Mouse (Mus musculus) small intestine, adult 2 months (tissue): ENCODE results near the gene Cc2d1b. TPM values are rescaled to one million over a fixed set of nuclear protein-coding genes. Genes with fewer than 3 reads are reported as not detected.

Experiments used
- H3K27ac ChIP-seq: fragments of 200-500 bp; 2 replicates; pipeline ENCODE4 v1.5.1; 2012; ENCODE audit warnings: low read depth, low read length, control low read depth, inconsistent platforms; ENCODE audit not compliant: insufficient read depth
- H3K27me3 ChIP-seq: fragments of 200-500 bp; 2 replicates; pipeline ENCODE4 v1.6.1; 2012; ENCODE audit warnings: mild to moderate bottlenecking, moderate library complexity, low read length, inconsistent platforms; ENCODE audit not compliant: control insufficient read depth, insufficient read depth
- H3K36me3 ChIP-seq: fragments of 200-500 bp; 2 replicates; pipeline ENCODE4 v1.6.1; 2012; ENCODE audit warnings: mild to moderate bottlenecking, low read length, control low read depth, inconsistent platforms; ENCODE audit not compliant: control insufficient read depth, insufficient read depth
- H3K4me1 ChIP-seq: fragments of 200-500 bp; 2 replicates; pipeline ENCODE4 v1.6.1; 2012; ENCODE audit warnings: low read length, inconsistent platforms, mixed read lengths; ENCODE audit not compliant: control insufficient read depth, insufficient read depth, insufficient read length
- H3K4me3 ChIP-seq: fragments of 200-500 bp; 2 replicates; pipeline ENCODE4 v1.5.1; 2012; ENCODE audit warnings: low read depth, mild to moderate bottlenecking, control low read depth, inconsistent platforms, low read length, moderate library complexity
- CTCF ChIP-seq: fragments of 200-500 bp; IDR thresholded peaks from 2 replicates; pipeline ENCODE4 v1.5.1; 2012; ENCODE audit warnings: low read depth, mild to moderate bottlenecking, control low read depth, inconsistent platforms, low read length, moderate library complexity, mixed read lengths; ENCODE audit not compliant: insufficient replicate concordance, insufficient read length; ENCODE audit errors: extremely low read depth
- POLR2A ChIP-seq: fragments of 200-500 bp; IDR thresholded peaks from 2 replicates; pipeline ENCODE4 v1.6.1; 2012; ENCODE audit warnings: low read depth, mild to moderate bottlenecking, control low read depth, inconsistent platforms, low read length, moderate library complexity
- WGBS: fragments of 180-500 bp; shearing (Covaris S2); methylation state at CpG from one replicate; pipeline ENCODE4 v1.1.7; 2018; 5-methylcytosine and 5-hydroxymethylcytosine counted together
- polyA plus RNA-seq: library from polyadenylated mRNA; depleted of rRNA; stranded (reverse); fragments of >200 nt; gene quantifications from 2 replicates; pipeline ENCODE4 v1.2.3, GENCODE M21; 2012

The Cc2d1b gene
- polyA plus RNA-seq, 1 experiment: 20.5 TPM

- Histone ChIP-seq H3K4me3 (no peak overlapping the region), H3K27me3 (no peaks in the 10 kb centered on the region), H3K27ac (no peak overlapping the region), H3K4me1 (no peaks in the 10 kb centered on the region), H3K36me3 (peaks cover 73% of the 10 kb centered on the region)
- WGBS: 94% methylated on average over 7 of the region's 7 CpGs
- no peak for TF ChIP-seq CTCF
- TF ChIP-seq POLR2A: no peak
These were observed 9.7 kb downstream of the Cc2d1b start for GRCm38 (mm10) chr4:108629363-108629880.

GRCm38 (mm10) chr4:108630096-108630495, 10.4 kb downstream of the Cc2d1b start:
- Histone ChIP-seq H3K27ac (no peak overlapping the region), H3K4me1 (no peaks in the 10 kb centered on the region), H3K27me3 (no peaks in the 10 kb centered on the region), H3K4me3 (no peak overlapping the region), H3K36me3 (peaks cover 73% of the 10 kb centered on the region)
- WGBS: 94% methylated on average over 9 of the region's 9 CpGs
- TF ChIP-seq POLR2A (no peak), CTCF (no peak)

GRCm38 (mm10) chr4:108631616-108632015, 11.9 kb downstream of the Cc2d1b start:
- WGBS: 97% methylated on average over 4 of the region's 4 CpGs
- no peak for TF ChIP-seq POLR2A
- TF ChIP-seq CTCF: no peak
- Histone ChIP-seq H3K36me3 (peaks cover 62% of the 10 kb centered on the region), H3K4me1 (no peaks in the 10 kb centered on the region), H3K4me3 (no peak overlapping the region), H3K27me3 (no peaks in the 10 kb centered on the region), H3K27ac (no peak overlapping the region)

- TF ChIP-seq POLR2A: no peak
- TF ChIP-seq CTCF: no peak
- H3K36me3 ChIP-seq: peaks cover 54% of the 10 kb centered on the region
- no peak overlapping the region for H3K27ac ChIP-seq
- no peaks in the 10 kb centered on the region for H3K4me1 ChIP-seq
- H3K4me3 ChIP-seq: no peak overlapping the region
- WGBS: 89% methylated on average over 12 of the region's 12 CpGs
- no peaks in the 10 kb centered on the region for H3K27me3 ChIP-seq
These were observed 14.0 kb downstream of the Cc2d1b start for GRCm38 (mm10) chr4:108633703-108634102.

GRCm38 (mm10) chr4:108634696-108635095, 15.0 kb downstream of the Cc2d1b start:
- WGBS: 86% methylated on average over 4 of the region's 4 CpGs
- Histone ChIP-seq H3K4me1 (0 out of 2 replicates have a peak, but pooled peaks cover 3% of the 10 kb centered on the region), H3K27me3 (no peaks in the 10 kb centered on the region), H3K4me3 (no peak overlapping the region), H3K27ac (no peak overlapping the region), H3K36me3 (peaks cover 50% of the 10 kb centered on the region)
- TF ChIP-seq CTCF: no peak
- no peak for TF ChIP-seq POLR2A

DNA sequence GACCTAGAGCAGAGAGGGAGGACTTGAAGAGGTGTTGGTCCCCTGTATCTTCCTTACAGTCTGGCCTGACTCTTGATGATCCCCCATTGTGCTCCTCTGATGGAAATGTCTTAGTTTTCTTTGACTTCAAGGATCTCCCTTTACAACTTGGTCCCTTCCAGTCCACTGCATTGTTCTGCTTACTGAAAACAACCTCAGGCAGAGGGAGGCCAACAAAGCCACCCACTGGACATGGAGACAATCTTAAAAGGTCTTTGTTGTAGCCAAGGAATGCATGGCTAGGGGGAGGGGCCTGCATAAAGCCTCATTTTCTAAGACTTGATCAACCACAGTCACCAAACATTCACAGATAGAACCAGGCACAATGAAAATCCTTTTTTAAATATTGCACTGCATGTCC, 15.4 kb downstream of the Cc2d1b start:
- Histone ChIP-seq H3K27ac (no peak overlapping the region), H3K4me3 (no peak overlapping the region), H3K36me3 (peaks cover 46% of the 10 kb centered on the region), H3K4me1 (0 out of 2 replicates have a peak, but pooled peaks cover 3% of the 10 kb centered on the region), H3K27me3 (no peaks in the 10 kb centered on the region)
- TF ChIP-seq POLR2A: no peak
- no peak for TF ChIP-seq CTCF

- Histone ChIP-seq H3K27me3 (no peaks in the 10 kb centered on the region), H3K27ac (no peak overlapping the region), H3K36me3 (peaks cover 35% of the 10 kb centered on the region), H3K4me1 (peaks cover 6% of the 10 kb centered on the region; the same call in 1 of the 2 replicates), H3K4me3 (no peak overlapping the region)
- no peak for TF ChIP-seq CTCF
- TF ChIP-seq POLR2A: no peak
- WGBS: 86% methylated on average over 3 of the region's 3 CpGs
These were observed 18.0 kb downstream of the Cc2d1b start for GRCm38 (mm10) chr4:108637721-108638120.
